Mouse (Mus musculus) thymus, postnatal 4 days (tissue): ENCODE results near the gene Nat8.
"Not testable (repeated sequence)": the region's sequence is repeated elsewhere in the genome, so short reads cannot be mapped to it uniquely, and the experiment has no call there.

Source experiments
- DNase-seq: peaks from one replicate; pipeline ENCODE4 v3.0.0; 2021

Nat8 gene

GRCm38 (mm10) chr6:85835104-85835503, 3.2 kb upstream of the Nat8 start:
- DNase-seq: not testable (repeated sequence)

- DNase-seq: not testable (repeated sequence)
These were observed 2.7 kb upstream of the Nat8 start for GRCm38 (mm10) chr6:85834504-85835100.

- no peak for DNase-seq
These were observed 2.4 kb downstream of the Nat8 start for GRCm38 (mm10) chr6:85829462-85829861.

- no peak for DNase-seq
These were observed 6.0 kb downstream of the Nat8 start for GRCm38 (mm10) chr6:85825886-85826285.

GRCm38 (mm10) chr6:85823382-85824090, 8.3 kb downstream of the Nat8 start:
- no peak for DNase-seq

- no peak for DNase-seq
These were observed 9.6 kb downstream of the Nat8 start for GRCm38 (mm10) chr6:85822286-85822685.

- DNase-seq: no peak
These were observed 11.0 kb downstream of the Nat8 start, which contains the start of the genes Nat8f6 and Nat8f5 for GRCm38 (mm10) chr6:85820837-85821236. Gene Nat8f6 (minus strand): TSS chr6:85820954. Gene Nat8f5 (minus strand): TSS chr6:85820972.

GRCm38 (mm10) chr6:85818338-85818737, 13.5 kb downstream of the Nat8 start:
- no peak for DNase-seq

- no peak for DNase-seq
These were observed 18.5 kb downstream of the Nat8 start for GRCm38 (mm10) chr6:85813339-85813738.

- not testable (repeated sequence) for DNase-seq
These were observed 20.8 kb downstream of the Nat8 start for GRCm38 (mm10) chr6:85810942-85811537.

- DNase-seq: not testable (repeated sequence)
These were observed 21.4 kb downstream of the Nat8 start for GRCm38 (mm10) chr6:85810514-85810913.

GRCm38 (mm10) chr6:85809784-85810183, 22.1 kb downstream of the Nat8 start:
- not testable (repeated sequence) for DNase-seq

- DNase-seq: not testable (repeated sequence)
These were observed 28.7 kb downstream of the Nat8 start for GRCm38 (mm10) chr6:85803180-85803579.
